Mouse (Mus musculus) cortical plate, adult 2 months (tissue): ENCODE measurements around the gene Apoa2. TPM values are rescaled to one million over a fixed set of nuclear protein-coding genes. Genes with fewer than 3 reads are reported as not detected.
"Not testable (repeated sequence)": the region's sequence is repeated elsewhere in the genome, so short reads cannot be mapped to it uniquely, and the experiment has no call there.

Source experiments
- H3K27ac ChIP-seq: fragments of 200-500 bp; 2 replicates; pipeline ENCODE4 v1.5.1; 2012; ENCODE audit warnings: low read length, control low read depth, inconsistent platforms; ENCODE audit not compliant: insufficient read depth
- H3K4me1 ChIP-seq: fragments of 200-500 bp; 2 replicates; pipeline ENCODE4 v1.6.1; 2011; ENCODE audit warnings: low read length; ENCODE audit not compliant: control insufficient read depth, insufficient read depth
- H3K4me3 ChIP-seq: fragments of 200-500 bp; 2 replicates; pipeline ENCODE4 v1.5.1; 2011; ENCODE audit warnings: mild to moderate bottlenecking, low read length, control low read depth; ENCODE audit not compliant: insufficient read depth
- CTCF ChIP-seq: fragments of 200-500 bp; IDR thresholded peaks from 2 replicates; pipeline ENCODE4 v1.5.1; 2011; ENCODE audit warnings: mild to moderate bottlenecking, control low read depth, low read length; ENCODE audit not compliant: insufficient read depth; ENCODE audit errors: extremely low read depth
- POLR2A ChIP-seq: fragments of 200-500 bp; IDR thresholded peaks from 2 replicates; pipeline ENCODE4 v1.6.1; 2011; ENCODE audit warnings: mild to moderate bottlenecking, low read length, control low read depth; ENCODE audit not compliant: insufficient read depth; ENCODE audit errors: extremely low read depth
- polyA plus RNA-seq: library from polyadenylated mRNA; depleted of rRNA; stranded (reverse); fragments of >200 nt; gene quantifications from 2 replicates; pipeline ENCODE4 v1.2.3, GENCODE M21; 2012

Apoa2 gene
- polyA plus RNA-seq, 1 experiment, result 2.8 TPM

DNA sequence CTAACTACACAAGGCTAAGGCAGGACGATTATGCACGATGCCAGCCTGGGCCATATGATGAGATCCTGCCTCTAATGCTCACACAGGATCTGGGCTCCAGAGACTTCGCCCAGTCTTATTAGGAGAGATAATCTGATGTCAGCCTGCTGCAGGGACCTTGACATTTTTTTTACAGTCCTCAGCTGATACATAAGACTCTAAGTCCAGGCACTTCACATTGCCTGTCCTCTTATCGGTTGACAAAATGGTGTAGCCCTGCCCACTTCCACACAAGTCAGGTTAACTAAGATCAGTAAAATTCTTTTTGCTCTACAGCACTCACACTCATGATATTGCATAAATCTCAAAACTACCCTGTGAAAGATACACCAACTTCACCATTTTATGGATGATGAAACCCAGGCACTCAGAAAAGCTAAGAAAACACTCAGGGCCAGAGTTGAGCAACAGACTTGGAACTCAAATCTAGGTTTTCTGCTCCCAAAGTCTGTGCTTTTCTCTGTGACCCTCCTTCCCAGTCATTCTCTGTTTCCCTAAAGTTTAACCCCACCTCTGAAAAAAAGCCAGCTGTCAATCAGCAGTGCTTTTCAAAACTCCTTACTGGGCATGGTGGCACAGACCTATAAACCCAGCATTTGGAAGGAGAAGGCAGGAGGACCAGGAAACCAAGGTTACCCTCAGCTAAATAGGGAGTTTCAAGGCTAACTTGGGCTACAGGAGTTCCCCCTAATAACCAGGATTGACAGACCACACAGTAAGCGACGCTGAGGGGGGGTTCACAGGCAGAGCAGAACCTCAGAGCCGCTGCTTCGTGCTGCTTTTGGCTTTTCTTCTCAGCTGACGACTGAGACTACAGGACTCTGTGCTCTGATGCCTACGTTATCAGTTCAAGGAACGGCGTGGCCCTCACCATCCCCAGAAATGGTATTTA, 8.2 kb downstream of the Apoa2 start:
- Histone ChIP-seq H3K4me1 (no peaks in the 10 kb centered on the region), H3K27ac (no peak overlapping the region), H3K4me3 (no peak overlapping the region)
- TF ChIP-seq CTCF, result no peak
- no peak for TF ChIP-seq POLR2A

DNA sequence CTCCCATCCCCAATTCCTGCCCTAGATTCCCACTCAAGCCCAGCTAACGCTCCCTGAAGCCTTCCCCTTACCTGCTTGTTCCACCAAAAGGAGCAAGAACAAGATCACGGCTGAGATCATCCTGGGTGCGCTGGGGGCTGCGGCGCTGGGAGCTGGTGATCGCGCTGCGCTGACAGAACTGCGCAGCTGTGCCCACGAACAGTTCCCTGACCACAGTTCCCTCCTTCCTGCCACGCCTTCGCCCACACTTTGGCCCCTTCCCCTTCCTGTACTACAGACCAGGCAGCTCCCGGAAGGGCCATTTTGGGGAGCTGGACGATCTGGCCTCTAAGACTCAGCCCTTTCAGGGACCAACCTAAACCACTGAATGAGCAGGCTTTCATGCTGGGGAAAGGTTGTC, 9.3 kb downstream of the Apoa2 start, which contains the start of gene Fcer1g:
Gene Fcer1g, minus strand, starts transcription at position 240 of the 400 bp plus-strand sequence.
- H3K4me1 ChIP-seq, result no peaks in the 10 kb centered on the region
- no peak within 1 kb of the TSS for H3K27ac ChIP-seq
- TF ChIP-seq CTCF (no peak), POLR2A (no peak)
- no peak within 1 kb of the TSS for H3K4me3 ChIP-seq

DNA sequence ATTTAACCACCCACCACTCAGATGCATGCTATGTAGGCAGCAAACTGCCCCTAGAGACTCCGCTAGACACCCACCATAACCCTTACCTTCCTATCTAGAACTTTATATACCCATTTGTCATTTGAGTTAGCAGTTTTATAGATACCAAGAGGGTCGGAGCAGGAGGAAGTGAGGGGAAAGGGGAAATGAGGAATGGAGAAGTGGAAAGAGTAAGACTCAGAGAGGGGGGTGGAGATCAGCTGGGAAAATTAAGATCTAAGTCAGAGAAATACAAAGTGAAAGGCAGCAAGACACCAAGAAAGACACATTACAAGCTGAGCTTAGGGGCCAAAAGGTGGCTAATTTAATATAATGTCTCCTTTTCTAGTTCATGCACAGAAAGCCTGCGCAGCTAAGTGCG, 9.7 kb downstream of the Apoa2 start:
- H3K27ac ChIP-seq, result no peak overlapping the region
- H3K4me3 ChIP-seq, result no peak overlapping the region
- TF ChIP-seq POLR2A (no peak), CTCF (no peak)
- H3K4me1 ChIP-seq, result no peaks in the 10 kb centered on the region

DNA sequence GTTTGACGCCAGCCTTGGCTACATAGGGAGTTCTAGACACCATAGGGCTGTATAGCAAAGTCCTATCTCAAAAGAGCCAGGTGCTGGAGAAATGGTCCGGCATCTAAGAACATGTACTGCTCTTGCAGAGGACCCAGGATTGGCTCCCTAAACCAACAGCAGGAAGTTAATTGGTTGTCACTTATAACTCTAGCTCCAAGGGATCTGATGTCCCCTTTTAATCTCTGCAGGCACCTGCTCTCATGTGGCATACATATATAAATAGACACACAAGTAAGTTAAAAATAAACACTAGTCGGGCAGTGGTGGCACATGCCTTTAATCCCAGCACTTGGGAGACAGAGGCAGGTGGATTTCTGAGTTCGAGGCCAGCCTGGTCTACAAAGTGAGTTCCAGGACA, 10.9 kb downstream of the Apoa2 start:
- Histone ChIP-seq H3K4me1 (no peaks in the 10 kb centered on the region), H3K4me3 (no peak overlapping the region), H3K27ac (no peak overlapping the region)
- TF ChIP-seq POLR2A, result no peak
- no peak for TF ChIP-seq CTCF

DNA sequence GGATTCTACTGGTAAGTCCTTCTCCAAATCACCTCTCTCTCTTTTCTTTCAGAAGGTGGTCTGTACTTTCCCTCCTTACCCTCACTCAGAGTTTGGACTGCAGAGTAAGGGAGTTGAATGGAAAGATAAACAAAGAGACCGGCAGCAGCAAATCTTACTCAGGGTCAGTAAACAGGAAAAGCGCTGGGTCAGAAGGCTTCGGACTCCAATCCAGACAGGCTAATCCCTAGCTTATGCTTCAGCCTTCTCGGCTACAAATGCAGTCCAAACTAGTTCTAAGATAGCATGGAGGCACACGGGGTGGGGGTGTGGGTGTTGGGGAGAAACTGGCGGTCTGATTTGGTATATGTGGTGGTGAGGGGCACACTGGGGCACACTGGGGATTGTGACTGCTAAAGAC, 12.6 kb downstream of the Apoa2 start:
- Histone ChIP-seq H3K27ac (no peak overlapping the region), H3K4me1 (no peaks in the 10 kb centered on the region), H3K4me3 (no peak overlapping the region)
- TF ChIP-seq CTCF (no peak), POLR2A (no peak)

DNA sequence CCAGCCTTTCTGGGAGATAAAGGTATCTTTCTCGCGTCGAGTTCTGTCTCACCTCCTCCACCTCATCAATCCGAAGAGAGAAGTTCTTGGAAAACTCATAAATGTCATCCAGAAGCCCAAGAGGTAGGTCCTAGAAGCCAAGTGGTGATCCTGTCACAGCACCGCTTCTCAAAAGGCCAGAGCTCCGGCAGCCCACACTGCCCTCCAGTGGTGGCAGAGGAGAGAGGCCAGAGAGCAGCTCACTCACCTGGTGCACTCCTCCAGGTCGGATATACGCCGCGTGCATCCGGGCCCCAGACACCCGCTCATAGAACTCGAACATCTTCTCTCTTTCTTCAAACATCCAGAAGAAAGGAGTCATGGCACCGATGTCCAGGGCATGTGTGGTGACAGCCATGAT, 13.6 kb downstream of the Apoa2 start:
- Histone ChIP-seq H3K4me1 (no peaks in the 10 kb centered on the region; the same call in 1 of the 2 replicates), H3K27ac (no peak overlapping the region), H3K4me3 (no peak overlapping the region)
- TF ChIP-seq POLR2A (no peak), CTCF (peak; percentile 51)

DNA sequence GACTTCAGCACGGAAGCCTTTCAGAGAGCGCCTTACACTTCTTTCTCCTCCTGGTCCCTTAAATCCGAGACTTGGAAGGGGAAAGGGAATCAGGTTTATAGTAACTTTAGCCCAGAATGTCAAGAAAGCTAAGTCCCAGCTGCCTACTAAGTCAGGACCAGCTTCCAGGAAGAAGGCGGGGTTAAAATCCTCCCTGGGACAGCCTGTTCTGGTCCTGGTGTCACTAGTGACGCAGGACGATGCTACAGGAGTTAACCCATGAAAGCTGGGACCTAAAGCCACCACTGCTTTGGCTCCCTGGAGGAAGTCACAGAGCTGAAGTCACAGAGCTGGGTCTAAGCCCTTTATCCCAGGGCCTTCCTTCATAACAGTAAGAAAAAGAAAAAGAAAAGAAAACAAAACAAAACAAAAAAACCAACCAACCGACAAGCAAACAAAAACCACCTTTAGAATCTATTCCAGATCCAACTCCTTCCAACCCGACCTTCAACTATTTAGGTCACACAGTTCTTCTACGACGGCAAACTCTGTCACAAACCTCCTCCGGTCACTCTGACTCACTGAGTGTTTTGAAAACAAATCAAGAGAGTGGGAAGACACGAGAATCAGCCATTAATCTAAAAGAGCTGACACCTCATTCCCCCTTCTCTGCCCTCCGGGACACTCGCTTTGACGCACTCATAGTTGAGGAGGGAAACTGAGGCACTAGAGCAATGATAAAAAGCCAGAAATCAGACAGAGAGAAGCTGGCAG, 15.3 kb downstream of the Apoa2 start:
- no peak overlapping the region for H3K4me3 ChIP-seq
- H3K27ac ChIP-seq, result no peak overlapping the region
- peaks cover 2% of the 10 kb centered on the region; the same call in 1 of the 2 replicates for H3K4me1 ChIP-seq
- no peak for TF ChIP-seq CTCF
- no peak for TF ChIP-seq POLR2A

DNA sequence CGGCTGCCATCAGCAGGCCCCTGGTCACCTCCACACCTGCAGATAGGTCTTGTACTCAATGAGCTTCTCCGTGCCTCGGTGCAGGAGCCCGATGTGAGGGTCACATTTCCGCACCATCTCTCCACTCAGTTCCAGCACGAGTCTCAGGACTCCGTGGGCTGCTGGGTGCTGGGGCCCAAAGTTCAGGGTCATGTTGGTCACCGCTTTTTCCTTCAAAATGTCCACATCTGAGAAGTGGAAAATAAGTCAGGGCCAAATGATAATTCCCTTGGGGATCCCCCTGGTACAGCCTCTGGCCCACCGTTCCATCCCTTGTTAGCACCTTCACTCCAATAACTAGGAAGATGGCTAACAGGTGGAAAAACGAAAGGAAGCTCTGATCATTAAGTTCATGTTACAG, 16.1 kb downstream of the Apoa2 start:
- no peak overlapping the region for H3K27ac ChIP-seq
- peaks cover 2% of the 10 kb centered on the region; the same call in 1 of the 2 replicates for H3K4me1 ChIP-seq
- TF ChIP-seq CTCF (no peak), POLR2A (no peak)
- H3K4me3 ChIP-seq, result no peak overlapping the region

DNA sequence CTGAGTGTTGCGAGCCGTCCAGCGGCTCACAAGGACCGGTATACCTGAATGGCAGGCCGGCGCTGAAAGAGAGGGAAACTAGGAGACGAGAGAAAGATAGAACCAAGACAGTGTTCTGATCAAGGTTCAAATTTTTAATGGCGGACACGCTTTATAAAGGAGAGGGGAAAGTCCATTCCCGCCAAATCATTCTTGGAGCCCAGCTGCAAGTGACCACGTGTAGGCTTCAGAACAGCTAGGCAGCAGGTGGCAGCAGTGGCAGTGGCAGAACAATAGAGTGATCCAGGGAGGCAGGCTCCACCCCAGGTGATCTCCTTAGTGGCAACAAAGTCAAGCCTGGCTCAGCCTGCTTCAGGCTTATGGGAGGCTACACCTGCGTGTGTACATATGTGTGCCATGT, 17.1 kb downstream of the Apoa2 start:
- H3K4me3 ChIP-seq, H3K4me1 ChIP-seq, H3K27ac ChIP-seq: not testable (repeated sequence)
